Mouse (Mus musculus) CH12.LX (cell line): ENCODE results near the gene Vps35l. TPM values are rescaled to one million over a fixed set of nuclear protein-coding genes. Genes with fewer than 3 reads are reported as not detected.

Experiments
- DNase-seq: peaks from one replicate; pipeline ENCODE4 v3.0.0-alpha.2; 2013; ENCODE audit errors: extremely low read depth
- H3K27ac ChIP-seq: 2 replicates; pipeline ENCODE4 v1.5.1; 2012; ENCODE audit warnings: low read depth, mild to moderate bottlenecking, control low read depth, moderate library complexity; ENCODE audit not compliant: insufficient read depth
- H3K27me3 ChIP-seq: replicated peaks from 2 replicates; pipeline ENCODE3; 2012; ENCODE audit warnings: inconsistent platforms
- H3K36me3 ChIP-seq, 2 experiments: replicated peaks in 1 of 2; 2 replicates each; pipeline versions ENCODE3 to v1.6.1; 2012; ENCODE audit warnings: inconsistent platforms in 1 of 2, low read length in 1 of 2, mild to moderate bottlenecking in 1 of 2, mixed read lengths in 1 of 2, moderate library complexity in 1 of 2; ENCODE audit not compliant: control insufficient read depth in 1 of 2, insufficient read depth in 1 of 2
- H3K4me1 ChIP-seq, 2 experiments: 2 replicates each; pipeline ENCODE4 v1.6.1; 2012; ENCODE audit warnings: inconsistent platforms in 1 of 2, moderate library complexity in 1 of 2; ENCODE audit not compliant: insufficient read depth in 2 of 2, control insufficient read depth in 1 of 2
- H3K4me2 ChIP-seq: 2 replicates; pipeline ENCODE4 v1.6.1; 2012; ENCODE audit warnings: low read depth, mild to moderate bottlenecking, control low read depth; ENCODE audit not compliant: poor library complexity, insufficient read depth, severe bottlenecking
- H3K4me3 ChIP-seq, 3 experiments: fragments of 150-350 bp in 1 of 3; sonication (generic) in 1 of 3; replicated peaks in 1 of 3; 2 replicates each; pipeline versions ENCODE3 to v1.5.1; 2011 to 2012; ENCODE audit warnings: low read depth in 2 of 3, low read length in 2 of 3, mild to moderate bottlenecking in 2 of 3, moderate library complexity in 2 of 3, control low read depth in 1 of 3, improper control_type of control experiment in 1 of 3, inconsistent platforms in 1 of 3, mixed read lengths in 1 of 3; ENCODE audit not compliant: poor library complexity in 1 of 3
- H3K79me2 ChIP-seq: replicated peaks from 2 replicates; pipeline ENCODE4 v1.6.1; 2012; ENCODE audit warnings: mild to moderate bottlenecking, moderate library complexity; ENCODE audit not compliant: control insufficient read depth, poor library complexity, insufficient read depth, severe bottlenecking; ENCODE audit errors: extremely low read depth
- H3K9ac ChIP-seq: 2 replicates; pipeline ENCODE4 v1.6.1; 2012; ENCODE audit warnings: low read depth, mild to moderate bottlenecking, control low read depth, moderate library complexity; ENCODE audit not compliant: insufficient read depth
- H3K9me3 ChIP-seq: replicated peaks from 2 replicates; pipeline ENCODE3; 2012; ENCODE audit warnings: low read length, inconsistent platforms, mixed read lengths
- ETS1 ChIP-seq: conservative IDR thresholded peaks from 2 replicates; pipeline ENCODE4 v1.6.1; 2012; ENCODE audit warnings: low read depth, mild to moderate bottlenecking, inconsistent platforms, low read length, improper control_type of control experiment, moderate library complexity
- IRF4 ChIP-seq: IDR thresholded peaks from 2 replicates; pipeline ENCODE4 v1.6.1; 2014; ENCODE audit warnings: low read depth, mild to moderate bottlenecking, inconsistent platforms, low read length, improper control_type of control experiment
- JUN ChIP-seq: IDR thresholded peaks from 2 replicates; pipeline ENCODE4 v1.6.1; 2011; ENCODE audit warnings: low read depth, mild to moderate bottlenecking, low read length, improper control_type of control experiment, moderate library complexity; ENCODE audit not compliant: insufficient read depth
- JUND ChIP-seq: conservative IDR thresholded peaks from 2 replicates; pipeline ENCODE4 v1.6.1; 2011; ENCODE audit warnings: low read depth, low read length, improper control_type of control experiment
- KAT2A ChIP-seq: IDR thresholded peaks from 2 replicates; pipeline ENCODE4 v1.6.1; 2012; ENCODE audit warnings: low read length, improper control_type of control experiment, inconsistent platforms; ENCODE audit not compliant: insufficient replicate concordance
- MAFK ChIP-seq: IDR thresholded peaks from 2 replicates; pipeline ENCODE4 v1.6.1; 2011; ENCODE audit warnings: low read length, improper control_type of control experiment; ENCODE audit not compliant: insufficient replicate concordance
- MAX ChIP-seq: IDR thresholded peaks from 2 replicates; pipeline ENCODE4 v1.6.1; 2011; ENCODE audit warnings: low read length, improper control_type of control experiment
- MEF2A ChIP-seq: IDR thresholded peaks from 2 replicates; pipeline ENCODE4 v1.6.1; 2014; ENCODE audit warnings: low read depth, mild to moderate bottlenecking, inconsistent platforms, low read length, improper control_type of control experiment, borderline replicate concordance
- MXI1 ChIP-seq: IDR thresholded peaks from 2 replicates; pipeline ENCODE4 v1.6.1; 2011; ENCODE audit warnings: mild to moderate bottlenecking, low read depth, low read length, improper control_type of control experiment
- PAX5 ChIP-seq: IDR thresholded peaks from 2 replicates; pipeline ENCODE4 v1.6.1; 2012; ENCODE audit warnings: low read length, inconsistent platforms, mixed read lengths
- RAD21 ChIP-seq: IDR thresholded peaks from 2 replicates; pipeline ENCODE4 v1.6.1; 2011; ENCODE audit warnings: low read depth, mild to moderate bottlenecking, low read length, improper control_type of control experiment, moderate library complexity
- RCOR1 ChIP-seq: conservative IDR thresholded peaks from 2 replicates; pipeline ENCODE4 v1.6.1; 2012; ENCODE audit warnings: low read depth, mild to moderate bottlenecking, inconsistent platforms, low read length, improper control_type of control experiment
- USF1 ChIP-seq: IDR thresholded peaks from 2 replicates; pipeline ENCODE4 v1.6.1; 2014; ENCODE audit warnings: low read depth, mild to moderate bottlenecking, inconsistent platforms, low read length, improper control_type of control experiment
- USF2 ChIP-seq: conservative IDR thresholded peaks from 2 replicates; pipeline ENCODE4 v1.6.1; 2011; ENCODE audit warnings: low read depth, low read length, improper control_type of control experiment
- ZMIZ1 ChIP-seq: IDR thresholded peaks from 2 replicates; pipeline ENCODE4 v1.6.1; 2012; ENCODE audit warnings: low read depth, mild to moderate bottlenecking, inconsistent platforms, low read length, improper control_type of control experiment
- dilution Hi-C: fragments of 300-500 bp; cut with MboI; formaldehyde crosslinking; loops from 2 replicates; pipeline ENCODE4 v1.14.3; 2020; ENCODE audit warnings: low sequenced_read_pairs; ENCODE audit not compliant: extremely low pct_unique_long_range_greater_than_20kb, extremely low pct_ligation_motif_present
- in situ Hi-C: fragments of 300-500 bp; cut with MboI; formaldehyde crosslinking; loops from 3 replicates; pipeline ENCODE4 v1.14.3; 2019; ENCODE audit warnings: low sequenced_read_pairs, low pct_ligation_motif_present, low pct_unique_long_range_greater_than_20kb, mixed read lengths
- polyA plus RNA-seq: library from polyadenylated mRNA; unstranded; fragments of >175 nt; gene quantifications from 2 replicates; pipeline ENCODE4 v1.2.1, GENCODE M21; 2012; ENCODE audit warnings: low read depth; ENCODE audit not compliant: insufficient read length
- total RNA-seq, 2 experiments: library from RNA; depleted of rRNA; stranded (reverse); fragments of 300-350 nt in 1 of 2; fragments of >200 nt in 1 of 2; gene quantifications; 2 replicates each; pipeline ENCODE4 v1.2.3; 2012 to 2014

Vps35l gene
- total and polyA plus RNA-seq, 3 experiments = 43.9 to 57.7 (median 54.7) TPM

DNA sequence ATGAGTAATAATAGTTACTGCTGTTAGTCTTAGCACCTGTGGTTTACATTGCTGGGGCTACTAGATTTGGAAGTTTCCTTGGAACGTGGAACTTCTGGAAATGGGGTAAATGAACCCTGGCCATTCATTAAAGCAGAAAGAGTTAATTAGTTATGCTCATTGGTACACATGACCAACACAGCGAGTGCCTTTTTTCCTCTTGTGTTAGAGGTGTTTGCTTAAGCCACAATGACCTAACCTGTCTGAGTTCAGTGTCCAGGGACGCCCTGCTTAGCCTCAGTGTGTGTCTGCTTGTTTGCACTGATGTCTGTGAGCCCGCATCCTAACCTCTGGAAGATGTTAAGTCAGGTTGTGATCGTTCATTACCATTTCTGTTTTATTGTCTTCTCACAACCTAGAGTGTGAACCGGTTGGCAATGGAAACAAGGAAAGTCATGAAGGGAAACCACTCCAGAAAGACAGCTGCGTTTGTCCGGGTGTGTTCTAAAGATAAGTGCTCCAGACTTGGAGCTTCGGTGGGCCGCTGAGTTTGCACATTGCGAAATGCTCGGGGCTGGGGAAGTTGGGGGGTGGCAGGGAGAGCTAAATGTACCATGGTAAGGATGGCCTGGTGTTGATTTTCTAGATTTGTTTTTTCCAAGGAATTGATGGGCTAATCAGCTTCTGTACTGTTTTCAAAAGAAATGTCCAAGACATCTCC is 71.5 kb downstream of the Vps35l start:
- dilution Hi-C loops = no loop called here
- Histone ChIP-seq H3K36me3 (peaks cover 45 to 83% of the 10 kb centered on the region in 2 experiments), H3K9ac (no peak overlapping the region), H3K9me3 (no peaks in the 10 kb centered on the region), H3K4me2 (no peak overlapping the region), H3K79me2 (no peaks in the 10 kb centered on the region), H3K27ac (no peak overlapping the region)
- DNase-seq = no peak
- no peak for TF ChIP-seq USF2
- TF ChIP-seq MXI1 = no peak
- TF ChIP-seq MEF2A = no peak
- TF ChIP-seq USF1 = no peak
- TF ChIP-seq JUND = no peak
- TF ChIP-seq RCOR1 = no peak
- TF ChIP-seq MAFK = no peak
- TF ChIP-seq, all 38 proteins: peak for 0
- in situ Hi-C loops = no loop called here
- H3K4me1 ChIP-seq = no peaks in the 10 kb centered on the region
- no peak overlapping the region for H3K4me3 ChIP-seq
- no peaks in the 10 kb centered on the region for H3K27me3 ChIP-seq

DNA sequence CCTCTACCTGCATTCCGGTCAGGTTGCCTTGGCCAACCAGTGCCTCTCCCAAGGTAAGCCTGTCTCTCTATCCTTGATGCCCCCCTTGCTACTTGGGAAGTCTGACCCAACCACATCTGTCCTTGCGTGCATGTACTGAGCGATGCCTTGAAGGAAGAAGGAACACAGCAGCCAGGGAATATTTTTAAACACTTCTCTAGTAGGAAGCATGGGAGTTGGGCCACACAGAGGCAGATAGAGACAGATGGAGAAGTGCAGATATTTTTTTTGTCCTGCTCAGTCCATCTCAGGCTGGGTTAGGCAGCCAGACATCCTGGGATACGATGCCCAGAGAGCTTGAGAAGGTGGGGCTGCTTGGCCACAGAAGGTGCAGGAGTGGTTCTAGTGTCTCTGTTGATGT is 73.6 kb downstream of the Vps35l start:
- H3K4me1 ChIP-seq = no peaks in the 10 kb centered on the region
- TF ChIP-seq ETS1 (no peak), RAD21 (no peak), KAT2A (no peak), MAFK (no peak), MAX (no peak), JUND (no peak), PAX5 (no peak), JUN (no peak), ZMIZ1 (no peak), RCOR1 (no peak), MXI1 (no peak), IRF4 (no peak)
- TF ChIP-seq, all 38 proteins: peak for 0
- dilution Hi-C loops (no loop called here), in situ Hi-C loops (no loop called here)
- Histone ChIP-seq H3K27me3 (no peaks in the 10 kb centered on the region), H3K27ac (no peak overlapping the region), H3K9me3 (no peaks in the 10 kb centered on the region), H3K36me3 (peaks cover 57 to 85% of the 10 kb centered on the region in 2 experiments), H3K4me2 (no peak overlapping the region), H3K79me2 (no peaks in the 10 kb centered on the region), H3K9ac (no peak overlapping the region), H3K4me3 (no peak overlapping the region)
- DNase-seq = no peak
